Mouse (Mus musculus) ES-E14 (cell line): Measurements from ENCODE around the gene Igfn1.

Experiments
- CHD2 ChIP-seq: IDR thresholded peaks from 2 replicates; pipeline ENCODE4 v1.6.1; 2014; ENCODE audit warnings: mild to moderate bottlenecking, low read depth, low read length, inconsistent platforms
- HCFC1 ChIP-seq: IDR thresholded peaks from 2 replicates; pipeline ENCODE4 v1.6.1; 2012; ENCODE audit warnings: low read length, inconsistent platforms, borderline replicate concordance; ENCODE audit not compliant: insufficient read depth
- MAFK ChIP-seq: IDR thresholded peaks from 2 replicates; pipeline ENCODE4 v1.6.1; 2014; ENCODE audit warnings: mild to moderate bottlenecking, low read depth, low read length, inconsistent platforms; ENCODE audit not compliant: insufficient read depth
- ZC3H11A ChIP-seq: IDR thresholded peaks from 2 replicates; pipeline ENCODE4 v1.6.1; 2012; ENCODE audit warnings: low read depth, mild to moderate bottlenecking, inconsistent platforms, low read length, borderline replicate concordance
- ZNF384 ChIP-seq: IDR thresholded peaks from 2 replicates; pipeline ENCODE4 v1.6.1; 2012; ENCODE audit warnings: low read depth, low read length, inconsistent platforms

DNA sequence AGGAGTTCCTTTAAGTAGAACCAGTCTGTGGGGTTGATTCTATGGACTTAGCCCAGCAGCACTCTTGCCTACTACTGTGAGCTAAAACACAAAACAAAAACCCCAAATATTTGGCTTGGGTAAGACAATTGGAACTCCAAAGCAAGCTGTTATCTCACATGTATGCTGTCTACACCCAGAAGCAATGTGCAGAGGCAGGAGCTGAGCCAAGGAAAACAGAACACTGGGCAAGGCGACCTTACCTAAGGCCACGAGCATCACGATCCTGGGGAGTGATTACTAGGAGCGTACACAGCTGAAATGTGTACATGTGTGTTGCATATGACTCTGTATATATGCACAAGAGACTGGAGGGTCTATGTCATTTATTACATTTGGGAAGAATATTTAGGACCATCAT lies 7.4 kb upstream of the Igfn1 start:
- TF ChIP-seq CHD2 (no peak), MAFK (no peak), HCFC1 (no peak), ZNF384 (no peak), ZC3H11A (no peak)
